In the genomic region with DNA sequence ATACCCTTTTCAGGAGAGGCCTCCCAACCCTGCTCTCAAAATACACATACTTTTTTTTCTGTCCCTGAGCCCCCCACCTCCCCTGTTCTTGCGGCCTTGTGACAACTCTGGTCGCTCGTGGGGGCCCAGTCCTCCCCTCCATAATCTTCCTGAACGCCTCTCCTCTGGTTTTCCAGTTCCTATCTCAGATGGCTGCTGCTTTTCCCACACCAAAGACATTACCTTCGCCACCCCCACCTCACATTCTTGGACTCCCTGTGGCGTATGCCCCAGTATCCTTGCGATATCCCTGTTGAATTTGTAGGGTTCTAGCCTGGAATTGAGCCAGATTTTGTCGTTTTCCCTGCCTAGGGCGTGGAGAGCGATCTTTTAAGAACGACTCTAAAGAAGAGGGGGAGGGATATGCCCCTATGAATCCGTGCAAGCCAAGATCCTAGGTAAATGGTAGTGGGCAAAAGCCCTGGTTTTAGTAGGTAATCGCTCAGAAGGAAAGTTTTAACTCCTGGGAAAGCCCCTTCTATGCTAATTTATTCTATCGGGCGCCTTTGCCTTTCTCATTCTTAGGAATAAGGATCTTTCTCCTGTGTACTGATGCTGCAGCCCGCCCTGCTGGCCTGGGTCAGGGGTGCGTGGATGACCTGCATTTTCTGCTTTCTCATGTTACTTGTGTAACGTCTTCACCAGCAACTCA, we compare ENCODE assay signal across 8 mouse cellular contexts. TPM values are rescaled to one million over a fixed set of nuclear protein-coding genes. Genes with fewer than 3 reads are reported as not detected.
DNase-seq lines count a peak whose midpoint lies in the region; ATAC-seq and TF ChIP-seq lines count a peak whose summit lies in the region.

No protein-coding gene starts in this region.

- no peaks in the 10 kb centered on the region for H3K9me3 ChIP-seq in intestine, postnatal 0 days (ENCODE audit: control insufficient read depth)

- peak overlapping the region; percentile 100 for H3K27ac ChIP-seq in intestine, postnatal 0 days (ENCODE audit: low read depth, low read length)

- no peaks in the 10 kb centered on the region for H3K27me3 ChIP-seq in intestine, postnatal 0 days (replicated peaks; ENCODE audit: control insufficient read depth, insufficient read depth, low read length)

- DNase-seq in ovary, adult 18-20 months (ENCODE audit: low spot score), result peak; percentile 15
- DNase-seq in ovary, postnatal 14 days (ENCODE audit: low spot score), result no peak
- DNase-seq in cerebellum, postnatal 25 days, result peak; percentile 44 to 49
- DNase-seq in gastrocnemius, postnatal 10 days, result peak; percentile 16
- DNase-seq in liver, result peak; percentile 75
- DNase-seq in naive thymus-derived CD4-positive, alpha-beta T cell, adult 2 months (ENCODE audit: low read depth), result peak; percentile 37
- peak; percentile 56 for DNase-seq in testis, postnatal 10 days (ENCODE audit: low spot score)

- TF ChIP-seq CTCF in intestine, postnatal 0 days (IDR thresholded peaks at IDR 0.05; ENCODE audit: low read depth), result 0 out of 2 replicates have a peak, but pooled peaks have one; percentile 37

- peak overlapping the region; percentile 94 for H3K9ac ChIP-seq in intestine, postnatal 0 days (ENCODE audit: low read depth, low read length)

- no peaks in the 10 kb centered on the region for H3K4me1 ChIP-seq in intestine, postnatal 0 days (replicated peaks; ENCODE audit: control insufficient read depth, insufficient read depth, low read length)

- H3K4me2 ChIP-seq in intestine, postnatal 0 days (replicated peaks; ENCODE audit: low read depth), result peak overlapping the region; percentile 83

- ATAC-seq in intestine, postnatal 0 days, result no peak

- H3K36me3 ChIP-seq in intestine, postnatal 0 days (ENCODE audit: control insufficient read depth, insufficient read depth), result no peaks in the 10 kb centered on the region

- H3K4me3 ChIP-seq in intestine, postnatal 0 days (ENCODE audit: low read depth, low read length), result peak overlapping the region; percentile 91

- under 1% methylated on average over 18 of the region's 18 CpGs for WGBS in intestine, postnatal 0 days

RNA-seq across cellular contexts. Expression of a gene that starts 1.0 kb away (rescaled TPM):
- 10 to 100 TPM; 54.8 to 82.3 TPM for total RNA-seq in gastrocnemius, postnatal 10 days (2021)
- 32.2 and 32.9 TPM in 2 replicates for polyA plus RNA-seq in intestine, postnatal 0 days (2015; fragmentation: Nextera tagmentation; extraction: Ambion mirVana)

RNA-seq across cellular contexts. Expression of a gene that starts 32.2 kb away (rescaled TPM):
- 10 to 100 TPM; 16.9 to 17.0 TPM for total RNA-seq in gastrocnemius, postnatal 10 days (2021)
- polyA plus RNA-seq in intestine, postnatal 0 days (2015; fragmentation: Nextera tagmentation; extraction: Ambion mirVana), result 36.0 and 36.6 TPM in 2 replicates
